Mouse (Mus musculus): ENCODE measurements around the gene Ift140.

DNA sequence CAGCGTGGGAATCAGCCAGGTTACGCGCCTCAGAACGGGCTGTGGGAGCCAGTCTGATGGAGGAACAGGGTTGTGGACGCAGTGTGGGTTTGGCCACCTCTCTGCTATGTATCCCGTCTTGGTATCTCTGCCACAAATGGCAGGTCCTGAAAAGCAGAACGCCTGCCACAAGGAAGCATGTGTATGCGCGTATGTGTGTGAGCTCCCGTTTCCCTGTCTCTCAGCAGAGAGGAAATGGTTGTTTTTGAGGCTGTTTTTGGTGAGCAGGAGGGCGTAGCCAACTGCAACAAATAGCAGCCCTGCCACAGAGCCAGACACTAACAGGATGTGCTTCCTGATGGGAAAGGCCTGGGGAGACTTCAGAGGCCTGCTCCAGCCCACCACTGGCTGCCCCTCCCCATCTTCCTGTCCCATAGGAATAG is 65.1 kb downstream of the Ift140 start:
- TF ChIP-seq CTCF (IDR thresholded peaks at IDR 0.05; ENCODE audit: low read depth) = no peak
- TF ChIP-seq EP300 (IDR thresholded peaks at IDR 0.05; ENCODE audit: low read depth) = no peak

Data from liver, postnatal 0 days (tissue).